Mouse (Mus musculus) embryonic facial prominence, embryonic 12.5 days (tissue): Measurements from ENCODE around the gene Odf3l1. TPM values are rescaled to one million over a fixed set of nuclear protein-coding genes. Genes with fewer than 3 reads are reported as not detected.

ENCODE experiments used
- polyA plus RNA-seq: library from polyadenylated mRNA; unstranded; fragments of >200 nt; fragmentation: Nextera tagmentation; extraction: Ambion mirVana; gene quantifications from 2 replicates; pipeline ENCODE4 v1.2.1, GENCODE M21; 2016

Odf3l1 gene
- polyA plus RNA-seq, 1 experiment from 2014 or later, result 0.40 TPM

Other genes starting within 250 kb of the Odf3l1 start
- gene Lingo1, start 68.2 kb downstream of the Odf3l1 start, polyA plus RNA-seq, result 6.8 TPM in 2 replicates
- 9.1 and 10.8 TPM in 2 replicates for gene Cspg4, start 354 bp upstream of the Odf3l1 start, polyA plus RNA-seq
- 13.8 and 14.4 TPM in 2 replicates for gene Snx33, start 63.7 kb upstream of the Odf3l1 start, polyA plus RNA-seq
- 74.3 and 76.9 TPM in 2 replicates for gene Imp3, start 72.8 kb upstream of the Odf3l1 start, polyA plus RNA-seq
- gene Snupn, start 86.2 kb upstream of the Odf3l1 start, polyA plus RNA-seq, result 27.3 and 29.1 TPM in 2 replicates
- 42.5 and 43.4 TPM in 2 replicates for gene Ptpn9, start 130.2 kb upstream of the Odf3l1 start, polyA plus RNA-seq
- gene Sin3a, start 207.4 kb upstream of the Odf3l1 start, polyA plus RNA-seq, result 41.7 and 48.2 TPM in 2 replicates